Mouse (Mus musculus) kidney, adult 2 months (tissue): ENCODE results near the gene Ppp1r12b.

ENCODE experiments used
- CTCF ChIP-seq: fragments of 200-500 bp; conservative IDR thresholded peaks from 2 replicates; pipeline ENCODE4 v1.5.1; 2011; ENCODE audit warnings: low read depth, mild to moderate bottlenecking, control low read depth, low read length, moderate library complexity, mixed read lengths; ENCODE audit not compliant: insufficient read depth, insufficient read length
- POLR2A ChIP-seq: fragments of 200-500 bp; IDR thresholded peaks from one replicate; pipeline ENCODE4 v1.6.1; 2011; ENCODE audit warnings: low read depth, low read length, control low read depth

- TF ChIP-seq CTCF, result no peak
- no peak for TF ChIP-seq POLR2A
These were observed 218.3 kb downstream of the Ppp1r12b start for GRCm38 (mm10) chr1:134737463-134737862.
